Mouse (Mus musculus) cerebellum, postnatal 36 days (tissue): ENCODE measurements around the gene Gnb2.

ENCODE experiments used
- DNase-seq, 2 experiments: peaks; one replicate each; pipeline ENCODE4 v3.0.0; 2021 to 2022; ENCODE audit warnings: mixed read lengths in 2 of 2

Gene Gnb2

DNA sequence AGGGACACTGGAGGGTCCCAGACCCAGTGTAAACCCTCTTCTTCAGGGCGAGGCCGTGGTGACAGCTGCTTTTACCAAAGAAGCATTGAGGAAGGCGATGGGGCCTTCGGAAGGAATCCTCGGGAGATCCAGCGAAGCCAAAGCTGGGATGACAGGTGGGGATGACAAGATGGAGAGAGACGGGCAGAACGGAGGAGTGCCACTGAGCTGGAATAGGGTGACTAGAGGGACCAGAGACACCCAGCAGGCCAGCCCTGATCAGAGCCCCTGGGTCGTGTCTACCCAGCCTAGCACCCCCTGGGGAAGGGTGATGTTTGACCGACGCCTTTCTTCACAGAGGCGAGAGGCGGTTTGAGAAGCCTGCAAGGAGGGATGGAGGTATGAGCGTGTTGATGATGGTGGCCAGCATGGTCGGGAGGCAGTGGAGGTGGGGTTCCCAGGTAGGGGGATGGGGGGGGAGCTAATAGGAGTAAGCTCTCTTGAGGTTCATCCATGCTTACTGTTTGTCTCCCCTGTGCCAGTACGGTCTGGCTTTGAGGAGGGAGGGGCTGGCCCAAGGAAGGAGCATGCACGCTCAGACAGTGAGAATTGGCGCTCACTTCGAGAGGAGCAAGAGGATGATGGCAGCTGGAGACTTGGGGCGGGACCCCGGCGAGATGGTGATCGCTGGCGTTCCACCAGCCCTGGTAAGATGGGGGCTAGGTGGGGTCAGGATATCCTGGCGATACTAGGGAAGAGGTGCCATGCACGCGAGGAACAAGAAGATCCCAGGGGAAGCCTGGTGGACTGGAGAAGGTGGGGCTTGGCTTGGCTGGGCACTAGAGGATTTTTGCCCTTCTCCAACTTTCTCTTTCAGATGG is 13.4 kb downstream of the Gnb2 start:
- no peak for DNase-seq

DNA sequence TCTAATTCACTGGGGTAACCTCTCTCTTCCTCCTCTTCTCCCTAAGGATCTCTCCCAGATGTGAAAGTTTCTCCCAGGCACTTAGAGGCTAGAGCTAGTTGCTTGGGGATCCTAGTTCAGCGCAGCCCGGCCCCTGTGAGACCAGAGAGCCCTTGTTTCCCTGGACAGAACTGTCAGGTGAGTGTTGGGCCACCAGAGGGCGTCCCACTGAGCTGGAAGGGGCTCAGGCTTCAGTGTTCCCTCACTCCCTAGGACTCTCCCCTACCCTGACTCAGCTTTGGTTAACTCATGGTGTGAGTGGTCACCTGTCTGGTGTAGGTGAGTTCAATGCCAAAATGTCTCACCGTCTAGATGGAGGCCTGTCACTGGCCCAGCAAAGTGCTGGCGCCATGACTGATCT is 14.9 kb downstream of the Gnb2 start, which contains the start of gene Gigyf1:
Gene Gigyf1 (plus strand): TSS at position 113 of the 400 bp plus-strand sequence.
- peak; percentile 40 to 54 for DNase-seq

DNA sequence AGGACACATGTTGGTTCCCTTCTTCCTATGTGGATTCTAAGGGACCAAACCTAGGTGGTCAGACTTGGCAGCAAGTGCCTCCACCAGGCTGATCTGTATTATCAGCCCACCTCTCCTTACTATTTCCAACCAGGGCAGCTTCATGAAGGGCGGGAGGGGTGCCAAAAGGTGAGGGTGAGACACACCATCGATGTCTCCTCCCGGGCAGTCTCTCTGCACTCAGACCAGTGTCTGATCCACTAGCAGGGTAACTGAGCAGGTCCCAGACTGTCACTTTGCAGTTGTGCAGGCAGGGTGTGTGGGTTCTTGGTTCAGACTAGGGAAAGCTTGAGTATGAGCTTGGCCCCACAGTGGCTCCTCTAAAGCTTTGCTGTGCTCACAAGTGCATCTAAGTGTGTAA is 18.5 kb downstream of the Gnb2 start:
- no peak for DNase-seq

DNA sequence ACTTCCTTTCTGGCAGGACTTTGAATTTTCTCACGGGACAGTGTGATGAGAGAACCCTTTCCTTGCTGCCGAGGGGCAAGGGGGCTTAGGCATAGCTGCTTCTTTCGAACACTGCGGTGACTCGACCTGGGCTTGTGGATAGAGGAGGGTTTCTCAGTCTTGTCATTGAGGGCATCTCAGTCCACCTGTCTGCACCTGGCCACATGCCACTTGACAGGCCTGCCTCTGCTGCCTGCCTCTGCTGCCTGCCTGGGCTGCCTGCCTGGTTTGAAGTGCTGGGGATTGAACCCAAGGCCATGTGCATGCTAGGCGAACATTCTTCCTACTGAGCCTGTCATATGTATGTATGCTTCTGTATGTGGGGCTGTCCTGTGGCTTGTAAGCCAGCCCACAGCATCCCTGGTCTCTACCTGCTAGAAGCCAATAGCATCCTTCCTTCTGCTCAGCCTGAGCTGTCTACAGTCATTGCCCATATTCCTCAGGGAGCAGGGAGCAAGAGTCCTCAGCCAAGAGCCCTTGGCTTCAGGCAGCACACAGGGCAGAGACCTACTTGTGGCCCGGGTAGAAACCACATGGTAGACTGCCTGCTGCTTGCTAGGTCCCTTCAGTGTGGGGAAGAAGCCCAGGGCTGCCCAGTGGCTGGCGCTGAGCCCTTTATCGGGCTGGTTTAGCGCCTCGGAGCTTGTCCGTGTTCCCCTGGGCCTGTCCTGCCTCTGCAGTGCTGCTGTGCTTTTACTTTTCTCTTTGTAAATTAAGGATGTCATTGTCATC is 19.2 kb downstream of the Gnb2 start:
- peak; percentile 57 to 63 for DNase-seq

DNA sequence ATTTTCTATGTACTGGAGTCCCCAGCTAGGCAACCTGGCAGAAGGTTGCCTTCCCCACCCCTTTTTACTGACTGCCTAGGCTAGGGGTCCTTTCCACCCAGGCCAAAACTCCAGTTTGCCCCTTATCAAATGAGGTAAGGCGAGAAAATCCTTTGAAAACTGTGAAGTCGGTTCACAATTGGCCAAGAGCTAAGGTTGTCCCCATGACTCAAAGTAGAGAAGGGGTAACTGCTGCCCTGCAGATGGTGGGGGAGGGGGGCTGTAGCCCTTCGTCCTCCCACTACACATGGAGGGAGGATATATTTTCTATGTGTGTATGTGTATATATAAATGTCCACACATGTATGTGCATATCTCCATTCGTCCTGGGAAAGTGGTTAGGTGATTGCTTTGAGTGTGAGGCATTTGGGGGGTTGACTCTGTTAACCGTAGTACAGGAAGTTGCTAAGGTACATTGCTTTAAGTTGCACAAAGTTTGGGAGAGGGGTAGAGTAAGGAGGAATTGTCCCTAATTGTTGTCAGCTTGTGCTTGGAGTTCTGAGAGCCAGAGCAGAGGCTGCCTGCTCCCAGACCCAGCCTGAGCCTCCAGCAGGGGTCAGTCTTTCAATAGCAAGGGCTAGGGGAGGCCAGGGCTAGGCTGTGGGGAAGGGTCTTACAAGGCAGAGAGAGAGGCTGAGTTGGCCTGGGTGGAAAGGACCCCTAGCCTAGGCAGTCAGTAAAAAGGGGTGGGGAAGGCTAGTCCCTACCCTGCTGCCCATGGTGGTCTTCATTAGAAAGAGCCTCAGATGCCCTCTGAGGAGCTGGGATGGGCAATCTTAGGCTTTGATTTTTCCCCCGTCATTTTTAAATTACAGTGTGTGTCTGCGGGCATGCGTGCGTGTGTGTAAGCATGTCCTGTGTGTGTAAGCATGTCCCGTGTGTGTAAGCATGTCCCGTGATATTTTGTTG is 20.2 kb downstream of the Gnb2 start:
- no peak for DNase-seq

DNA sequence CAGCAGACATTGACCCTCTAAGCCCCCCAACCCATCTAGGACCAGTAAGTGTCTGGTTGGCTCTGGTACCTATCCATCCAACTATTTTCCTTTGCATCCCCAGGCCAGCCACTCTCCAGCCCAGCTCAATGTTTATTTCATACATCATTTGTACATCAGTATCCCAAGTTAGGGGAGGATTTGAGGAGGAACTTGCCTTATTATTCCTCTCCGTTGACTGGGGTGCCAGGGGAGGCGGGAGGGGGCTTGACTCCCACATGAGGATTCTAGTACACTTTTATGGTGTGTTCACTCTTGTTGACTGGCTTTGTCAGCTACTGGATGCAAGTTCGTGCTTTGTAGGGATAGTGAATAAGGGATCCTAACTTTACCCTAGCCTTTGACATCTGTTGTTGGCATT is 21.6 kb downstream of the Gnb2 start:
- no peak for DNase-seq

DNA sequence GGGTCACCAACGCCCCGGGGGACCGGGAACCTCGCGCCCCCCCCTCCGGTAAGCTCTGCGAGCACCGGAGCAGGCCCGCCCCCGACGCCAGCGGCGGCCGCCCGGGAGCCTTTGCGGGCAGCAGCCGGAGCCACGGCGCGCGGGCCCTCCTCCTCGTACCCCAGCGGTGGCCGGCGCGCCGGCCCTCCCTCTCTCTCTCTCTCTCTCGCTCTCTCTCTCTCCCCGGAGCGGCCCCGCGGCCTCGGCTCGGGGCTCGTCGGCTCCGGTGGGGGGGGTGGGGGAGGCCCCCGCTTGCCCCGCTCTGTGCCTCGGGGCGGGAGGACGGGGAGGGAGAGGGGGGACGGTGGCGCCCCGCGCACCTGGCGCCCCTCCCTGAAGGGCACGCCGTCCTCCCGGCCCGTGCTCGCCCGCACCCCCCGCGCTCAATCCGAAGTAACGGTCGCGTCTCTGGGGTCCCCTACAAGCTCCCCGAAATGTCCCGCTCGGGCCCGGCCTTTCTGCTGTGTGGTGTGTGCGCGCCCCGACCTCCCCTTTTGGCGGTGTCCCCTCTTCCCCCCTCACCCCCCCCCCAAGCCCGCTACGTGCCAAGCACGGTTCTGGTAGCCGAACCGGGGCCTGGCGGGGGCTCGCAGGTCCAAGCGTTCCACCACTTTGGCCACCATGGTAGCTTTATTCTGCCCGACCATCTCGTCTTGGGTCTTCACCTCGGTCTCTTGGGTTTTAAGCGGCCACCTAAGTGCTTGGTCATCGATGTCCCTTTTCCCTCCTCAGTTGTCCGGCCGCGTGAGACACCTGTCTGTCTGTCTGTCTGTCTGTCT is 22.5 kb downstream of the Gnb2 start:
- DNase-seq, result no peak

DNA sequence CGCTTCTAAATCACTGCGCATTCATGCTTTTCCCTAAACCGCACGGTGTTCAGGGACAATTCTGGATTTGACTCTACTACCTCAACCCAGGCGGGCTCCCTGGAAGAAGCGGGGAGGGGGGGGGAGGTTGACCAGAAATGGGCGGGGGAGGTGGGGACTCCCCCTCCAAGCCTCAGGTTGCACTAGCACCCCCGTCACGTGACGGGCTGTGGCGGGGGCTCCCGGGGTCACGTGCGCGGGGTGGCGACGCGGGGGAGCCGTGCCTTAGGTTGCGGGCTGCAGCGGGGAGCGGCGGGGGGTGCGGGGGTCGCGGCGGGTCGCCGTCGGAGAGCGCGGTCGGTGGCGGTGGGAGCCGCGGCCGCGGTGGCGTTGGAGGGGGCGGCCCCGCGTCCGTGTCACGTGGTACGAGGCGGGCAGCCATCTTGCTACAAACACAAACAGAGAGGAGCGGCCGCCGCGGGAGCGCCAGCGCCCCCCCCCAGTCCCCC is 23.3 kb downstream of the Gnb2 start:
- DNase-seq, result peak; percentile 80 to 85

DNA sequence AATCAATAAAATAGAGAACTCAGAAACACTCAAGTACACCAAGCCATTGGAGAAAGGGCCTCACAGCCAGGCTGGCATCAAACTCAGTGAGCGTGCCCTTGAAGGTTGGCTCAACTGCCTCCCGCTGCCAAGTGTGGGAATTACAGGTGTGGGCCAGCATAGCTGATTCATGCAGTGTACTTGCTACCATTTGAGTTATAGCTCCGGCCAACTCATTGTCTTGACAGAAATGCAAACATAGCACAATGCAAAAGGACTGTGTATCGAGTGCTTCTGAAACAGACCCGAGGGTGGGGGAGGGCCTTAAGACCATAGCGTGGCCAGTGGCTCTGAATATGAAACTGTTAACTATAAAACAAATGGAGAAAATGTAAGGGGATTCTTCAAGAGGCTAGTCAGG is 29.3 kb downstream of the Gnb2 start:
- no peak for DNase-seq

DNA sequence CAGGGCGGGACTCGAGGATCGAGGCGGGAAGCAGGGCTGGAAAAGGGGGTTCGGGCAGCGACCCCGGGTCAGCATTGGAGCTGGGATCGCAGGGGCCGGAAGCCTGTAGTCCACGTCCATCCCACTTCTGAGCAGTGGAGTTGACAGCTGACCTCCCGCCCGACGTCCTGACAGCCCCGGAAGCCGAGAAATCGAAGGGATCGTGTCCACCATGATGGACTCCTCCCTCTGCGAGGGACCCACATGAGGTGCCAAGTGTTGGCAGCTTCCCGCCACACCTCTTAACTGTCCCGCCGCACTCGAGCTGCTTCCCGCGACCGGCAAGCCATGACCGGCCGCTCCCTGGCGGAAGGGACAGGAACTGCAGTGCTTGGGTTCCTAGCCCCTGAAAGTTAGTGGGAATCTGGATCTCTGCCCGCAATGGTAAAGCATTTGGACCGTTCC is 30.6 kb downstream of the Gnb2 start:
- DNase-seq, result peak; percentile 81 to 83

DNA sequence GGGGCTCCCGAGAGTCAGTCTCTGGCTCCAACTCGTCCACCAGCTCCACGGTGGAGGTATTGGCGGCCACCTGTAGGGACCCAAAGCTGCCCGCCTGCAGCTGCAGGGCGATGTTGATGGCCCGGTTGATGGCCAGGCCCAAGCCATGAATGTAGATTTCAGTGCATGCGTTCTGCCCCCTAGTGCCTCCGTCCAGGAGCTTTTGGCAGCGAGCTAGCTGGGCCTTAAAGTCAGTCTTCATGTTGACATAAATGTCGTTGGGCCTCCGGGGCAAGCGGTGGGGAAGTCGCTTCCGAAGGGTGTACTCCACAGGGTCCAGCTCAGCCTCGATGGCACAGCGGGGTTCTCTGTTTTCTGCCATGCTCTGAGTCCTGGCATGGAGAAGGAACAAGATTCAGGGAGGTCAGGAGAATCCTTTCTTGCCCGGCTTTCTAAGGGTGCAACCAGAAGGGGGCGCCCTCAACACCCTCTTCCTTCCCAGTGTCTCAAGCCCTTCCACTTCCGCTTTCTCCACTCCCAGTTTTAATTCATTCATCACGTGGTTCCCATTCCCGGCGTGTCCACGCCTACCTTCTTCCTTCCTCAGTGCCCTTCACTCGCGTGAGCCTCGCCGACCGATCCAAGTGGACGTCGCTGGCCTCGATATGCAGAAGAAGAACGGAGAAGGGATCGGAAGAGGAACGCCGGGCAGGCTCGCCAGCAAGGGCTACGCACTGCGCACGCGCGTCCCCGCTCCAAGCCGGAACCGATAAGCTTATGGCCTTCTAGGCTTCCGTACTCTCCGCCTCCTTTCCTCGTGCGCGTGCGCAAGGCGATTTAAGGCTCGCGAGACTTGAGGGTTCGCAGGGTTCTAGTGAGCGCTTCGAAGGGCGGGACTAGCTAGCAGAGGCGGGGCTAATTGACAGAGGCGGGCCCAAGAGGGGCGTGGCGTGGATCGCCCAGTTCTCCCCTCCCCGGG is 31.3 kb downstream of the Gnb2 start, which contains the start of gene Pop7:
Gene Pop7 (minus strand): TSS at position 810 of the 958 bp plus-strand sequence.
- peak; percentile 99 to 100 for DNase-seq

DNA sequence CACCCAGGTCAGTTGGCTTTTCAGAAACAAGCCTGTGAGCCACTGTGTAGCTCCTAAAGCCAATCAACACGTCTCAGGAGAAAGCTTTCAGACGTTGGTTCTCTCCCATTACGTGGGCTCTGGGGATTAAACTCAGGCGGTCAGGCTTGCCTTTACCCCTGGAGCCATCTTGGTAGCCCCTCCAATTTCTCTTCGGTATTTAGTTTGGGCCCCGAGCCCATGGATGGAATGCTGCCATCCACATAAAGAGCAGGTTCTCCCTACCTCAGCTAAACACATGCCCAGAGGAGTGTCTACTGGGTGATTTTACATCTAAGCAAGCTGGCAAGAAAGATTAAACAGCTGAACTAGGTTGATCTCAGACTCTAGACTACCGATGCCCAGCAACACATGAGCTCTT is 33.1 kb downstream of the Gnb2 start:
- DNase-seq, result no peak

DNA sequence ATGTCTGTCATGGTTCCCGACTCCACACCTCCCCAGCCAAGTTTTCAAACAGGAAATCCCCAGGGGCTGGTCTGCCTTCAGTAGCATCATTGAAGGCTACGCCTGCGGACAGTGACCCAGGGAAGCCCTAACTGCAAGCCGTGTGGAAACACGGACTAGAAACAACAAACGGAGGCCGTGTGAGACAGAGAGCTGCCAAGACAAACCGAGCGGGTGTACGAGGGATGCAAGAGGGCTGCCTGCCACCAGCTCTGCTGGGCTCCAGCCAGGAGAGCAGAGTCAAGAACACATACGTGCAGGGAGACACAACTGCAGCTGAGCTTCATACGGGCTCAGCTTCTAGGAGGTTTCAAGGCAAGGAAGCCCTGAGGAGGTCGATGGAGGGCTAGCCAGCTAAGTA is 39.5 kb downstream of the Gnb2 start:
- DNase-seq, result no peak

DNA sequence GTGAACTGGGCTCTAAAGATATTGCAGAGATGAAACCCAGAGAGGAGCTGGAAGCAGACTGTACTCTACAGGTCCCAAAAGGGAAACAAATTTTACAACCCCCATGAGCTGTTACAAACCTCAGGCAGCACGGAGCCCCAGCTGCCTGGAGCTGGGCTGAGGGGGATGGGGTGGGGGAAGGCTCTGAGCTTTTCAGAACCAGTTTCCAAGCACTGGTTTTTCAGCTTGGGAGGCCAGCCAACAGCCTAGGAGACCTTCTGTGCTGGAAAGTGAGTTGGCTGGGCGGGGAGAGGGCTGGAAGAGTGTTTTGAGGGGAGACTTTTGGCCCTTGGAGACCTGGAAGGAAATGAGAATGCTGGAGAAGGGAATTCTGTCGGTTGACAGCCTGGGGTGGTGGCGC is 41.8 kb downstream of the Gnb2 start:
- no peak for DNase-seq

DNA sequence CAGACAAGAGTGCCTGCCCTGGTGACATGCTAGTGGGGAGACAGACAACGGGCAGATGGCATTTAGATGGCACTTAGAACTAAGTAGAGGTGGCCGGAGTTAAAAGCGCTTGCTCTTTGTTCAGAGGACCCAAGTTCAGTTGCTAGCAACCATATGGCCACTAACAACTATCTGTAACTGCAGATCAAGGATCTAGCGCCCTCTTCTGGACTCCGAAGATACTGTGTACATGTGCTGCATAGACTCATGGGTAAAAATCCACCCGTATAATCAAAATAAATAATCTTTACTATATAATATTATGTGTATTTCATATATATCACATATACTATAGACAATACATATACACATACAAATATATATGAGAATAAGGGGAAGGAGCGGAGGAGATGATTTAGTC is 45.7 kb downstream of the Gnb2 start:
- DNase-seq, result no peak

DNA sequence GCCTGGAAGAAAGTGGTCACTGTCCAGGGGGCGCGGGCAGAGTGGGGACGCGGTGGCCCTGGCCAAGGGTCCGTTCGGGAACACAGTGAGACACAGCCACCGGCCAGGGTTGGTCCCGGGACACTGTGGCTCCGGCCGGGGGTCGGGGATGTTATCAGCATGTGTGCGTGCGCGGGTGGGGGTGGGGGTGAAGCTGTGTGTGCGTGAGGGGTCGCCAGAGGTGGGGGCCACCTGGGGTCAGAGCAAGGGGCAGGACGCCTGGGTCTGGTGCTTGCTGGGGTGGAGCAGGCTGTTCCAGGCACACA is 47.5 kb downstream of the Gnb2 start:
- no peak for DNase-seq

DNA sequence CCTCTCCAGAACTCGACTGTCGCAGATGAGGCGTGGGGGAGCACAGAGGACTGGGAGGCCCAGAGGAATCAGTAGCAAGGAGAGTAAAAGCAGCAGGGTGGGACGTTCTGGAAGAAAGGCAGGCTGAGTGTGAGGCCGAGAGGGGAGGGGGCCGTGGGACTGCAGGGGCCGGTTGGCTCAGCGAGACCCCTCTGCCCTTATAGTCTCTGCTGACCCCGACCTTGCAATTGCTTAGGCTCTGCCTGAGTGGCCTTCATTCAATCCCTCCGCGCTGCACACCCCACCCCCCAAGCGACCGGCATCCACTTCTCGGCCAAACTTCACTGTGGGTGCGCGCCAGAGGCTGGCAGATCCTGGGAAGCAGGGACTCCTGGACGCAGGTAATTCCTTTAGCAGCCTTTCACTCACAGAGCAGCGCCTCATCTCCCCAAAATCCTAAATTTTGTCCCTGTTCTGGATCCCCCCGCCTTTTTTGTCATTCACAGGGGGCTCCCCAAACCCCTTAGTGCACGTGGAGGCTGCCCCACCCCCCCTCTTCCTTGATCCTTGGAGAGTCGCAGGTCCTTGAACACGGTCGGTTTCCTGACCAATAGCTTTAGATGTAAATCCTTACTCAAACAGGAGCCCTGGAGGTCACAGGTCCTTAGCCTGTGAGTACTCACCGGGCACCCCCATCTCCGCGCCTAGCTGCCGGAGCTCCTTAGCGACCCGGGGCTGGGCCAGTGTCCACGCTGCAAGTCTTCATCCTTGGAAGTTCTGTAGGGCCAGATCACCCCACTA is 48.0 kb downstream of the Gnb2 start:
- DNase-seq, result no peak

DNA sequence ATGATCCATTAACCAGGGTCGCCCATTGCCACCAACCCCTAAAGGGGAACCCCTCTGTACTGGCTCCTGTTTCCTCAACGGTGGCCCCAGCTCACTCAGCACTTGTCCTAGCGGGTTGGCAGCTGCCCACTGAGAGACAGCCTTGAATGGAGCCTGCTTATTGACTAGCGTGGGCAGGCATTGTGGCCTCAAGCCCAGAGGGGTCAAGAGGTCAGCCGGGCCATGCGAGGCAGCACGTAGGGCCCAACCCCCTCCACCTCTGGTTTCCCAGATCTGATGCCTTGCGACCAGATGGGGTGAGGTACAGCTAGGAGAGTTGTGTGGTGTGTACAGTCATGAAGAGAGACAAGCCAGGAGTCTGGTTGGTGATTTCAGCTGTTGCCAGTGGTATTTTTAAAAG is 51.4 kb downstream of the Gnb2 start:
- DNase-seq, result peak in 1 of 2 experiments; percentile 14

DNA sequence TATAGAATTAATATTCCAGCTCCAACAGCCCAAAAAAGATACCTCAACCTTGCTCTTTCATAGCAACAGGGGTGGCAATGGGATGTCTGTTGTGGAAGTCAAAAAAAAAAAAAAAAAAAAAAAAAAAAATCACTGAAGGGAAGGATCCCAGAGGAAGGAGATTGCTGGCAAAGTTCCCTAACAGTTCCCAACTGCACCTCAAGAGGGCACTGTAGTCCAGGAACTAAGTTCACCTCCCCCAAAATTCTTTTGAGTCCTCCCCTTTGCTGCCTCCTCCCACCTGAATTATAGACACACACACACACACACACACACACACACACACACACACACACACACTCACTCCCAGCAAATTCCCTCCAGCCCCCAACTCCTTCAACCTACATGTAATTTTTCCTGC is 52.2 kb downstream of the Gnb2 start:
- peak; percentile 84 to 90 for DNase-seq
